Mouse (Mus musculus) myocyte (in vitro differentiated cells): Measurements from ENCODE around the gene Nell1.

ENCODE experiments used
- MAX ChIP-seq: IDR thresholded peaks from one replicate; pipeline ENCODE4 v1.6.1; 2011; ENCODE audit warnings: low read depth, mild to moderate bottlenecking, control low read depth
- MYOD1 ChIP-seq, 3 experiments: IDR thresholded peaks; one replicate each; pipeline ENCODE4 v1.6.1; 2011; ENCODE audit warnings: control low read depth in 2 of 3, low read depth in 2 of 3, mild to moderate bottlenecking in 2 of 3, moderate library complexity in 1 of 3; ENCODE audit not compliant: insufficient read length in 2 of 3, control insufficient read depth in 1 of 3
- MYOG ChIP-seq, 3 experiments: IDR thresholded peaks; one replicate each; pipeline ENCODE4 v1.6.1; 2011; ENCODE audit warnings: control low read depth in 2 of 3, low read depth in 2 of 3, mild to moderate bottlenecking in 2 of 3; ENCODE audit not compliant: insufficient read length in 2 of 3, control insufficient read depth in 1 of 3, insufficient read depth in 1 of 3
- POLR2A ChIP-seq: IDR thresholded peaks from one replicate; pipeline ENCODE4 v1.6.1; 2011; ENCODE audit warnings: low read depth, mild to moderate bottlenecking, control low read depth, moderate library complexity; ENCODE audit not compliant: insufficient read length
- POLR2AphosphoS2 ChIP-seq: IDR thresholded peaks from one replicate; pipeline ENCODE4 v1.6.1; 2011; ENCODE audit warnings: low read depth, control low read depth; ENCODE audit not compliant: insufficient read length
- REST ChIP-seq: IDR thresholded peaks from one replicate; pipeline ENCODE4 v1.6.1; 2011; ENCODE audit warnings: mild to moderate bottlenecking, control low read depth, moderate library complexity; ENCODE audit not compliant: insufficient read depth, insufficient read length
- TCF12 ChIP-seq: IDR thresholded peaks from one replicate; pipeline ENCODE4 v1.6.1; 2011; ENCODE audit warnings: mild to moderate bottlenecking, control low read depth; ENCODE audit not compliant: poor library complexity, insufficient read depth, severe bottlenecking
- TCF3 ChIP-seq: IDR thresholded peaks from one replicate; pipeline ENCODE4 v1.6.1; 2011; ENCODE audit warnings: low read depth, control low read depth; ENCODE audit not compliant: insufficient read length
- USF1 ChIP-seq: IDR thresholded peaks from one replicate; pipeline ENCODE4 v1.6.1; 2011; ENCODE audit warnings: low read depth, mild to moderate bottlenecking, control low read depth, moderate library complexity

- no peak for TF ChIP-seq MYOG (IDR thresholded peaks at IDR 0.05; ENCODE audit: control insufficient read depth in 1 of 3, insufficient read depth in 1 of 3, insufficient read length in 2 of 3, low read depth in 2 of 3)
- TF ChIP-seq MYOD1 (IDR thresholded peaks at IDR 0.05; ENCODE audit: control insufficient read depth in 1 of 3, insufficient read length in 2 of 3, low read depth in 2 of 3): no peak
- no peak for TF ChIP-seq POLR2AphosphoS2
- no peak for TF ChIP-seq POLR2A
- no peak for TF ChIP-seq REST
- TF ChIP-seq USF1: no peak
- TF ChIP-seq TCF12: no peak
- TF ChIP-seq MAX: no peak
- TF ChIP-seq TCF3: no peak
Measured at GRCm38 (mm10) chr7:50485304-50485703, 510.6 kb downstream of the Nell1 start.
